Mouse (Mus musculus): Measurements from ENCODE around the gene Gpr65. TPM values are rescaled to one million over a fixed set of nuclear protein-coding genes. Genes with fewer than 3 reads are reported as not detected.

Gene Gpr65
- polyA plus RNA-seq, 1 experiment from 2014 or later = 4.4 TPM

DNA sequence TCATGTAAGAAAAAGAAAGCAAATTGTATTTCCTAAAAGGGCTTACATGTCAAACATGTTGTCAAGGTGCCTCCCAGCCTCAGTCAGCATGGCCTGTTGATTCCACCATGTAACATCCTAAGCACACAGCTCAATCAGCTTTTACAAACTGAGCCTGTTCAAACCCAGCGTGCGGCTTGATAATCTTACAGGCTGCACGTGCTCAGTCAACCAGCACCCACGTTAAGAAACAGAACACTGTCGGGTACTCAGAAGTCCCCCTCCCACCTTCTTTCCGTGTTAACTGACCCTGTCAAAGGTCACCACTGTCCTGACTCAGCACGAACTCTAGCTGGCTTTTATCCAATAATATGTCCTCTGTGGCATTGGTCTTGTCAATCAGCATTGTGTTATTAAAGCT is 4.0 kb downstream of the Gpr65 start:
- H3K4me1 ChIP-seq (ENCODE audit: control insufficient read depth, insufficient read depth, low read length) = peaks cover 2% of the 10 kb centered on the region; the same call in 1 of the 2 replicates
- H3K27ac ChIP-seq (ENCODE audit: low read length) = no peak overlapping the region
- ATAC-seq (ENCODE audit: insufficient read depth, low FRiP score) = no peak
- no peaks in the 10 kb centered on the region for H3K36me3 ChIP-seq (ENCODE audit: control insufficient read depth, insufficient read depth, low read length)
- no peaks in the 10 kb centered on the region for H3K27me3 ChIP-seq (ENCODE audit: control insufficient read depth, insufficient read depth, low read length)
- no peak overlapping the region for H3K9ac ChIP-seq (ENCODE audit: low read length)
- H3K9me3 ChIP-seq (replicated peaks; ENCODE audit: control insufficient read depth, low read length) = no peaks in the 10 kb centered on the region
- no peak overlapping the region for H3K4me3 ChIP-seq (replicated peaks; ENCODE audit: low read length)
- WGBS = 54% methylated on average over 7 of the region's 7 CpGs
- no peak overlapping the region for H3K4me2 ChIP-seq (ENCODE audit: low read depth, low read length)

DNA sequence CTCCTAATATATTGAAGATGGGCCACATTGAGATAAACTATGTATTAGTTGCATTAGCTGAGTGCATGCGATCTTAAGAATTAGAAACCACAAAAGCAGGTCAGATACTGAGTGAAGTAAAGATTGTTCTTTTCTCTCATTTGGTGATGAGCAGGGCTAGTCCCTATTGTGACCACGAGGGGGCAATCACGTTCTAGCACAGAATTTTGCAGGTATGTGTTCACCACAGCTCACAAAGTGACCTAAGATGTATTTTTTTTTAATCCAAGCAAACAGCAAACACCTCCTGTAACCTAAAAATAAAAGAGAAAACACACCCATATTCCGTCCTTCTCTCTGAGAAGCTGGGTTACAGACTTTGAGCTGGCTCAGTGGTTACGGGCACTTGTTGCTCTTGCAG is 12.1 kb downstream of the Gpr65 start:
- Histone ChIP-seq H3K4me1 (ENCODE audit: control insufficient read depth, insufficient read depth, low read length) (no peaks in the 10 kb centered on the region), H3K27me3 (ENCODE audit: control insufficient read depth, insufficient read depth, low read length) (no peaks in the 10 kb centered on the region), H3K36me3 (ENCODE audit: control insufficient read depth, insufficient read depth, low read length) (no peaks in the 10 kb centered on the region), H3K9me3 (replicated peaks; ENCODE audit: control insufficient read depth, low read length) (no peaks in the 10 kb centered on the region), H3K4me3 (replicated peaks; ENCODE audit: low read length) (no peak overlapping the region), H3K4me2 (ENCODE audit: low read depth, low read length) (no peak overlapping the region), H3K27ac (ENCODE audit: low read length) (no peak overlapping the region), H3K9ac (ENCODE audit: low read length) (no peak overlapping the region)
- ATAC-seq (ENCODE audit: insufficient read depth, low FRiP score) = no peak
- 26% methylated on average over 5 of the region's 5 CpGs for whole genome bisulfite sequencing

DNA sequence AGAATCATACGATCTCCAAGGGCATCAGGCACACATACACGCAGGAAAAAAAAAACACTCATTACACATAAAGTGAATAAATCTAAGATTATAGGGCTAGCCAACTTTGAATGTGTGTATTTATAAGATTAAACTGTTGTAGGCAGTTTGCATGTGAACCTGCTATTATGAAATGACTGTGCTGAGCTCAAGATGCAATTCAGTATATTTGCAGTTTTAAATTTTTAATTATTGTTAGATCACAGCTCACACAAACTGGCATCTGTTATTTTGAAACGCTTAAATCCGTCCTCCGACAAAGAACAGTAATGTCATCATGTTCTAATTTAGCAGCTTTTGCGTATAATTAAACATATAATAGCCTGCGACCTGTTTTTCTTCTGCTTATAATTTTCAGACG is 12.6 kb downstream of the Gpr65 start:
- no peaks in the 10 kb centered on the region for H3K4me1 ChIP-seq (ENCODE audit: control insufficient read depth, insufficient read depth, low read length)
- no peak overlapping the region for H3K4me3 ChIP-seq (replicated peaks; ENCODE audit: low read length)
- H3K9me3 ChIP-seq (replicated peaks; ENCODE audit: control insufficient read depth, low read length) = no peaks in the 10 kb centered on the region
- no peak overlapping the region for H3K4me2 ChIP-seq (ENCODE audit: low read depth, low read length)
- no peaks in the 10 kb centered on the region for H3K27me3 ChIP-seq (ENCODE audit: control insufficient read depth, insufficient read depth, low read length)
- 74% methylated on average over 8 of the region's 8 CpGs for WGBS
- H3K9ac ChIP-seq (ENCODE audit: low read length) = no peak overlapping the region
- no peak overlapping the region for H3K27ac ChIP-seq (ENCODE audit: low read length)
- H3K36me3 ChIP-seq (ENCODE audit: control insufficient read depth, insufficient read depth, low read length) = no peaks in the 10 kb centered on the region
- no peak for ATAC-seq (ENCODE audit: insufficient read depth, low FRiP score)

DNA sequence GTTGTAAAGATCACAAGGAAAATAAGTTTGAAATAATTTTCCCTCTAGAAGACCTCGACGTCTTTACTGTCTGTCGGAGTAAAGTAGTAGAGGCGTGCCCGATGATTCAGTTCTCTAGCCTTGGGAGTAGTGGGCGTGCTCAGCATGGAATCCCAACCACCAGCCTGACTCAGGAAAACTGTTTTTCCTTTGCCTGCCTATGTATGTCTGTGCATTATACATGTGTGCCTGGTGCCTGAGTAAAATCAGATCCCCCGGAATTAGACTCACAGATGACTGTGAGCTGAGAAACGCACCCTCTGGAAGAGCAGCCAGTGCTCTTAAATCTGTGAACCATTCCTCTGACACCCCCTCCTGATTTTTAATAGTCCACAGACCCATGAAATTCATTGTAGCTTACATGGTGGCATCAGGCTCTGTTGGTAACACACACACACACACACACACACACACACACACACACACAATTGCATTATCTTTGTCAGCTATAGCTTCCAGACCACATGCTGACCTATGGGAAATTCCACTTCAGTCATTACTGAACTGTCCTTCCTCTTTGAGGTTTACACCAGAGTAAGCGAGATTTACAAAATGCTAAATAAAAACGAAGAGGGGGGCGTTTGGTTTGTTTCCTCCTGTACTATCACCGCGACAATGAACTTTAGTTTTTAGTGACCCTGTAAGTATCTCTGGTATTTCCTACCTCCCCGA is 14.5 kb downstream of the Gpr65 start:
- WGBS = 72% methylated on average over 14 of the region's 14 CpGs
- Histone ChIP-seq H3K27ac (ENCODE audit: low read length) (no peak overlapping the region), H3K36me3 (ENCODE audit: control insufficient read depth, insufficient read depth, low read length) (no peaks in the 10 kb centered on the region), H3K9me3 (replicated peaks; ENCODE audit: control insufficient read depth, low read length) (no peaks in the 10 kb centered on the region), H3K9ac (ENCODE audit: low read length) (no peak overlapping the region), H3K4me3 (replicated peaks; ENCODE audit: low read length) (no peak overlapping the region), H3K27me3 (ENCODE audit: control insufficient read depth, insufficient read depth, low read length) (no peaks in the 10 kb centered on the region), H3K4me1 (ENCODE audit: control insufficient read depth, insufficient read depth, low read length) (no peaks in the 10 kb centered on the region), H3K4me2 (ENCODE audit: low read depth, low read length) (no peak overlapping the region)
- ATAC-seq (ENCODE audit: insufficient read depth, low FRiP score) = no peak

DNA sequence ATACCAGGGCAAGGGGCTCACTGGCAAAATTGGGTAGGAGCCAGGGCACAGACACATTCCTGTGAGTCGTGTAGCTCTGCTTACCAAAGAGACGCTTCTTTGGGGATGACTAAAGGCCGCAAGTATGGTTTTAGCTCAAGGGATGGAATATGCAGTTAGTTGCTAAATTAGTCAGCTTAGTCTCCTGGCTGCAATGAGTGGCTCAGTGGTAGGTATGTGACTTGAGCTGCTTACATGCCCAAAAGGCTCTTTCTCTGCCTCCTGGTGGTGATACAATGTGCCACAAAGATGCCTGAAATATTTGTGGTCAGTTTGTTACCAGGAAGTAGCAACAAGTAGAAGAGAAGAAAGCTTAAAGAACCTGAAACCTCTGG is 15.0 kb downstream of the Gpr65 start:
- whole genome bisulfite sequencing = 62% methylated on average over 3 of the region's 3 CpGs

GRCm38 (mm10) chr12:98284477-98284876 is 16.0 kb downstream of the Gpr65 start:
- 82% methylated on average over 3 of the region's 3 CpGs for WGBS
- H3K4me1 ChIP-seq (ENCODE audit: control insufficient read depth, insufficient read depth, low read length) = no peaks in the 10 kb centered on the region
- H3K9me3 ChIP-seq (replicated peaks; ENCODE audit: control insufficient read depth, low read length) = no peaks in the 10 kb centered on the region
- no peak overlapping the region for H3K27ac ChIP-seq (ENCODE audit: low read length)
- H3K4me2 ChIP-seq (ENCODE audit: low read depth, low read length) = no peak overlapping the region
- no peaks in the 10 kb centered on the region for H3K27me3 ChIP-seq (ENCODE audit: control insufficient read depth, insufficient read depth, low read length)
- no peak overlapping the region for H3K4me3 ChIP-seq (replicated peaks; ENCODE audit: low read length)
- no peaks in the 10 kb centered on the region for H3K36me3 ChIP-seq (ENCODE audit: control insufficient read depth, insufficient read depth, low read length)
- ATAC-seq (ENCODE audit: insufficient read depth, low FRiP score) = no peak
- no peak overlapping the region for H3K9ac ChIP-seq (ENCODE audit: low read length)

More for the DNA sequence above, 15.0 kb downstream of the Gpr65 start:
- Histone ChIP-seq H3K4me1 (ENCODE audit: control insufficient read depth, insufficient read depth, low read length) (no peaks in the 10 kb centered on the region), H3K4me2 (ENCODE audit: low read depth, low read length) (no peak overlapping the region), H3K36me3 (ENCODE audit: control insufficient read depth, insufficient read depth, low read length) (no peaks in the 10 kb centered on the region), H3K27me3 (ENCODE audit: control insufficient read depth, insufficient read depth, low read length) (no peaks in the 10 kb centered on the region), H3K9me3 (replicated peaks; ENCODE audit: control insufficient read depth, low read length) (no peaks in the 10 kb centered on the region), H3K4me3 (replicated peaks; ENCODE audit: low read length) (no peak overlapping the region), H3K9ac (ENCODE audit: low read length) (no peak overlapping the region), H3K27ac (ENCODE audit: low read length) (no peak overlapping the region)
- no peak for ATAC-seq (ENCODE audit: insufficient read depth, low FRiP score)

GRCm38 (mm10) chr12:98290475-98290874 is 22.0 kb downstream of the Gpr65 start:
- no peak overlapping the region for H3K4me2 ChIP-seq (ENCODE audit: low read depth, low read length)
- no peak overlapping the region for H3K9ac ChIP-seq (ENCODE audit: low read length)
- H3K27me3 ChIP-seq (ENCODE audit: control insufficient read depth, insufficient read depth, low read length) = no peaks in the 10 kb centered on the region
- WGBS = 73% methylated on average over 3 of the region's 3 CpGs
- no peaks in the 10 kb centered on the region for H3K9me3 ChIP-seq (replicated peaks; ENCODE audit: control insufficient read depth, low read length)
- no peaks in the 10 kb centered on the region for H3K4me1 ChIP-seq (ENCODE audit: control insufficient read depth, insufficient read depth, low read length)
- no peak overlapping the region for H3K4me3 ChIP-seq (replicated peaks; ENCODE audit: low read length)
- no peaks in the 10 kb centered on the region for H3K36me3 ChIP-seq (ENCODE audit: control insufficient read depth, insufficient read depth, low read length)
- H3K27ac ChIP-seq (ENCODE audit: low read length) = no peak overlapping the region
- no peak for ATAC-seq (ENCODE audit: insufficient read depth, low FRiP score)

- 51% methylated on average over 4 of the region's 4 CpGs for WGBS
- H3K27me3 ChIP-seq (ENCODE audit: control insufficient read depth, insufficient read depth, low read length) = no peaks in the 10 kb centered on the region
- no peaks in the 10 kb centered on the region for H3K4me1 ChIP-seq (ENCODE audit: control insufficient read depth, insufficient read depth, low read length)
- no peak for ATAC-seq (ENCODE audit: insufficient read depth, low FRiP score)
- H3K4me2 ChIP-seq (ENCODE audit: low read depth, low read length) = no peak overlapping the region
- H3K9ac ChIP-seq (ENCODE audit: low read length) = no peak overlapping the region
- H3K9me3 ChIP-seq (replicated peaks; ENCODE audit: control insufficient read depth, low read length) = no peaks in the 10 kb centered on the region
- no peaks in the 10 kb centered on the region for H3K36me3 ChIP-seq (ENCODE audit: control insufficient read depth, insufficient read depth, low read length)
- no peak overlapping the region for H3K27ac ChIP-seq (ENCODE audit: low read length)
- H3K4me3 ChIP-seq (replicated peaks; ENCODE audit: low read length) = no peak overlapping the region
Observed at GRCm38 (mm10) chr12:98292278-98292677, 23.8 kb downstream of the Gpr65 start.

DNA sequence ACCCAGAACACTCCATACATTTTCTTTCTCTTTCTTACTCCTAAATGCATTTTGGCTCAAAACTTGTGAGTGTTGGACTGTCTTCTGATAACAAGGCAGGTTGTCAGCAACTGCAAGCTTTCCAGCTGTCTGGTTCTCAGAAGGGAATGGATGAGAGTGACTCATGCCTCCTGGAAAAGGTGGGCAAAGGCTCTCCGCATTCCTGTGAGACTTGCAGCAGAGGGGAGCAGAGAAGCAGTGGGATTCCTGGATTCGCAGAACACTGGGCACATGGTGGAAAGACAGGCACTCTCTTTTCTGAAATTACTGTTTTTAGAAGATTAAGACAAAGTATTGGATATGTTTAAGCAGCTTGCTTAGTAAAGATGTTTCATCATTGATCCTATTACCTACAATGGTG is 25.8 kb downstream of the Gpr65 start:
- H3K4me1 ChIP-seq (ENCODE audit: control insufficient read depth, insufficient read depth, low read length) = no peaks in the 10 kb centered on the region
- no peaks in the 10 kb centered on the region for H3K27me3 ChIP-seq (ENCODE audit: control insufficient read depth, insufficient read depth, low read length)
- no peaks in the 10 kb centered on the region for H3K9me3 ChIP-seq (replicated peaks; ENCODE audit: control insufficient read depth, low read length)
- H3K4me2 ChIP-seq (ENCODE audit: low read depth, low read length) = no peak overlapping the region
- no peaks in the 10 kb centered on the region for H3K36me3 ChIP-seq (ENCODE audit: control insufficient read depth, insufficient read depth, low read length)
- H3K27ac ChIP-seq (ENCODE audit: low read length) = no peak overlapping the region
- WGBS = 75% methylated on average over 2 of the region's 2 CpGs
- no peak overlapping the region for H3K4me3 ChIP-seq (replicated peaks; ENCODE audit: low read length)
- ATAC-seq (ENCODE audit: insufficient read depth, low FRiP score) = no peak
- H3K9ac ChIP-seq (ENCODE audit: low read length) = no peak overlapping the region
